ENCODE assay signal across 16 mouse cellular contexts in the genomic region with DNA sequence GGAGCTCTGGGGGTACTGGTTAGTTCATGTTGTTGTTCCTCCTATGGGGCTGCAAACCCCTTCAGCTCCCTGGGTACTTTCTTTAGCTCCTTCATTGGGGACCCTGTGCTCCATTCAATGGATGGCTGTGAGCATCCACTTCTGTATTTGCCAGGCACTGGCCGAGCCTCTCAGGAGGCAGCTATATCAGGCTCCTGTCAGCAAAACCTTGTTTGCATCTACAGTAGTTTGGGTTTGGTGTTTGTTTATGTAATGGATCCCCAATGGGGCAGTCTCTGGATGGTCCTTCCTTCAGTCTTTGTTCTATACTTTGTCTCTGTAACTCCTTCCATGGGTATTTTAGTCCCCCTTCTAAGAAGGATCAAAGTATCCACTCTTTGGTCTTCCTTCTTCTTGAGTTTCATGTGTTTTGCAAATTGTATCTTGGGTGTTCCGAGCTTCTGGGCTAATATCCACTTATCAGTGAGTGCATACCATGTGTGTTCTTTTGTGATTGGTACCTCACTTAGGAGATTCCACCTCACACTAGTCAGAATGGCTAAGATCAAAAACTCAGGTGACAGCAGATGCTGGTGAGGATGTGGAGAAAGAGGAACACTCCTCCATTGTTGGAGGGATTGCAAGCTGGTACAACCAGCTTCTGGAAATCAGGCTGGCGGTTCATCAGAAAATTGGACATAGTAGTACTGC. TPM values are rescaled to one million over a fixed set of nuclear protein-coding genes. Genes with fewer than 3 reads are reported as not detected.
"Had no signal": no experiment of that assay in that cellular context is flagged by ENCODE, and none has a peak within 500 bp of the region (broad histone marks: within the 10 kb centered on the region; RNA-seq: fewer than 3 reads in every experiment).

No protein-coding gene starts in this region.

RNA-seq across cellular contexts. Expression of gene 1700017N19Rik, which starts 29.9 kb away (rescaled TPM):
- polyA plus RNA-seq: heart, adult 2 months; heart, embryonic 11.5 days; heart, embryonic 13.5 days; heart, embryonic 15.5 days; heart, postnatal 0 days; hindbrain, embryonic 11.5 days; hindbrain, embryonic 15.5 days; intestine, embryonic 14.5 days; intestine, embryonic 16.5 days; kidney, adult 2 months; kidney, embryonic 15.5 days; kidney, postnatal 0 days; large intestine, adult 2 months; limb, embryonic 11.5 days; limb, embryonic 13.5 days; limb, embryonic 15.5 days had no signal
